23 mouse cellular contexts compared by ENCODE assay signal in the genomic region with DNA sequence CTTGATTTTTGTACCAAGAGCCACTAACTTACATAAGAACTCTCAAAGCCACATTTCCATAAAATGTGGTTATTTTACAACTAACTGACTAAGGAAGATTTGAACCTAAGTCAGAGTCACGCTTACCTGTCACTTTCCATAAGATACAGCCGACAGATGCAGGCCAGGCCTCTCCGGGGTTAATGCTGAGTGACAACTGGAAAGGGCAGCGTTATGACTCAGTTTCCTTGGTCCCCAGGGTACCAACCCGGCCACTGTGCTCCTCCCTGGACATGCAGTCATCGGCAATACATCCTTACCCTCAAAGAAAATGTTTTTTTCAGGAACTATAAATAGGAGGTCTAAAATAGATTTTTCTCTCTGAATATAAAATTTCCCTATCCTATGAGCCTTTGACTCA.
DNase-seq lines count a peak whose midpoint lies in the region; ATAC-seq and TF ChIP-seq lines count a peak whose summit lies in the region.
"Had no signal": no experiment of that assay in that cellular context is flagged by ENCODE, and none has a peak within 500 bp of the region (broad histone marks: within the 10 kb centered on the region; RNA-seq: fewer than 3 reads in every experiment).

No protein-coding gene starts in this region.

- no peak overlapping the region for H3K4me2 ChIP-seq in midbrain, embryonic 11.5 days
- H3K4me2 ChIP-seq in midbrain, postnatal 0 days (ENCODE audit: low read depth, low read length, poor library complexity, severe bottlenecking): no peak overlapping the region
- peak overlapping the region; percentile 33 for H3K4me2 ChIP-seq in myocyte (ENCODE audit: low read depth)
- no peak overlapping the region for H3K4me2 ChIP-seq in forebrain, embryonic 15.5 days (replicated peaks)
- H3K4me2 ChIP-seq: embryonic facial prominence, embryonic 12.5 days; forebrain, embryonic 13.5 days had no signal

- no peak overlapping the region for H3K4me3 ChIP-seq in gastrocnemius, adult 2 months
- H3K4me3 ChIP-seq in midbrain, embryonic 11.5 days (ENCODE audit: low read depth, low read length): no peak overlapping the region
- H3K4me3 ChIP-seq in midbrain, postnatal 0 days (ENCODE audit: low read depth, low read length): no peak overlapping the region
- H3K4me3 ChIP-seq in C2C12 (ENCODE audit: insufficient read depth, poor library complexity, severe bottlenecking) (no peak overlapping the region), myocyte (no peak overlapping the region)
- no peak overlapping the region for H3K4me3 ChIP-seq in forebrain, embryonic 15.5 days
- H3K4me3 ChIP-seq: embryonic facial prominence, embryonic 10.5 days; embryonic facial prominence, embryonic 12.5 days; forebrain, embryonic 13.5 days had no signal

- H3ac ChIP-seq in C2C12 (ENCODE audit: control insufficient read depth, insufficient read length, low read depth) (no peak overlapping the region), myocyte (ENCODE audit: control insufficient read depth, insufficient read length) (no peak overlapping the region)

- no peak for TF ChIP-seq POLR2A in myocyte (IDR thresholded peaks at IDR 0.05; ENCODE audit: insufficient read length, low read depth)

- no peaks in the 10 kb centered on the region for H3K27me3 ChIP-seq in midbrain, embryonic 11.5 days (ENCODE audit: control insufficient read depth, insufficient read depth, low read length)
- H3K27me3 ChIP-seq in midbrain, postnatal 0 days (ENCODE audit: insufficient read depth, low read length): no peaks in the 10 kb centered on the region
- H3K27me3 ChIP-seq in C2C12 (ENCODE audit: control insufficient read depth, insufficient read depth, insufficient read length): no peaks in the 10 kb centered on the region
- no peaks in the 10 kb centered on the region for H3K27me3 ChIP-seq in myocyte (ENCODE audit: control insufficient read depth, insufficient read depth, insufficient read length)
- no peaks in the 10 kb centered on the region for H3K27me3 ChIP-seq in forebrain, embryonic 15.5 days
- H3K27me3 ChIP-seq: embryonic facial prominence, embryonic 12.5 days; forebrain, embryonic 13.5 days; Patski had no signal

- no peaks in the 10 kb centered on the region for H3K79me2 ChIP-seq in C2C12 (ENCODE audit: control insufficient read depth, insufficient read depth)
- H3K79me2 ChIP-seq in myocyte (ENCODE audit: control insufficient read depth, insufficient read depth): no peaks in the 10 kb centered on the region

- H3K9ac ChIP-seq in midbrain, embryonic 11.5 days (ENCODE audit: low read length): no peak overlapping the region
- no peak overlapping the region for H3K9ac ChIP-seq in midbrain, postnatal 0 days (replicated peaks; ENCODE audit: low read length, poor library complexity, severe bottlenecking)
- no peak overlapping the region for H3K9ac ChIP-seq in forebrain, embryonic 15.5 days (replicated peaks)
- H3K9ac ChIP-seq: embryonic facial prominence, embryonic 12.5 days; forebrain, embryonic 13.5 days had no signal

- TF ChIP-seq CTCF in gastrocnemius, adult 2 months (IDR thresholded peaks at IDR 0.05): no peak
- TF ChIP-seq CTCF in midbrain, postnatal 0 days (IDR thresholded peaks at IDR 0.05): no peak
- TF ChIP-seq CTCF in C2C12 (IDR thresholded peaks at IDR 0.05; ENCODE audit: control insufficient read depth, insufficient read depth, insufficient read length): no peak

- no peaks in the 10 kb centered on the region for H3K9me3 ChIP-seq in midbrain, embryonic 11.5 days (ENCODE audit: control insufficient read depth, low read length)
- H3K9me3 ChIP-seq in midbrain, postnatal 0 days (ENCODE audit: low read length): no peaks in the 10 kb centered on the region
- H3K9me3 ChIP-seq in forebrain, embryonic 15.5 days: no peaks in the 10 kb centered on the region
- H3K9me3 ChIP-seq: embryonic facial prominence, embryonic 10.5 days; embryonic facial prominence, embryonic 12.5 days; forebrain, embryonic 13.5 days had no signal

- no peaks in the 10 kb centered on the region for H3K36me3 ChIP-seq in midbrain, embryonic 11.5 days (ENCODE audit: control insufficient read depth, insufficient read depth, low read length)
- no peaks in the 10 kb centered on the region for H3K36me3 ChIP-seq in midbrain, postnatal 0 days (ENCODE audit: insufficient read depth, low read length)
- H3K36me3 ChIP-seq in C2C12 (ENCODE audit: control insufficient read depth, insufficient read depth) (no peaks in the 10 kb centered on the region), myocyte (ENCODE audit: control insufficient read depth, insufficient read depth) (no peaks in the 10 kb centered on the region)
- H3K36me3 ChIP-seq in forebrain, embryonic 15.5 days: no peaks in the 10 kb centered on the region
- H3K36me3 ChIP-seq: embryonic facial prominence, embryonic 10.5 days; embryonic facial prominence, embryonic 12.5 days had no signal

- peaks cover 21% of the 10 kb centered on the region for H3K4me1 ChIP-seq in midbrain, embryonic 11.5 days (ENCODE audit: control insufficient read depth, insufficient read depth, low read length)
- no peaks in the 10 kb centered on the region for H3K4me1 ChIP-seq in midbrain, postnatal 0 days (ENCODE audit: insufficient read depth, low read length)
- peaks cover 30% of the 10 kb centered on the region for H3K4me1 ChIP-seq in forebrain, embryonic 15.5 days

- no peak for ATAC-seq in midbrain, embryonic 11.5 days (ENCODE audit: low FRiP score)
- no peak for ATAC-seq in midbrain, postnatal 0 days (ENCODE audit: low FRiP score)
- ATAC-seq in forebrain, embryonic 15.5 days (replicated peaks): no peak
- ATAC-seq: activated CD4-positive, CD25-positive, alpha-beta regulatory T cell, adult 4 months; forebrain, embryonic 13.5 days; forebrain, embryonic 16.5 days; Patski had no signal

- H3K27ac ChIP-seq in gastrocnemius, adult 2 months: peak overlapping the region; percentile 76
- H3K27ac ChIP-seq in midbrain, embryonic 11.5 days (ENCODE audit: low read depth, low read length): no peak overlapping the region
- H3K27ac ChIP-seq in midbrain, postnatal 0 days (ENCODE audit: low read depth, low read length): no peak overlapping the region
- no peak overlapping the region for H3K27ac ChIP-seq in forebrain, embryonic 15.5 days (replicated peaks)
- H3K27ac ChIP-seq: embryonic facial prominence, embryonic 12.5 days; forebrain, embryonic 13.5 days had no signal

- H3K79me3 ChIP-seq in C2C12 (ENCODE audit: low read depth): no peaks in the 10 kb centered on the region

- WGBS in midbrain, embryonic 11.5 days: 50% methylated on average over 6 of the region's 6 CpGs
- 41% methylated on average over 6 of the region's 6 CpGs for WGBS in midbrain, postnatal 0 days
- 84% methylated on average over 6 of the region's 6 CpGs for WGBS in forebrain, embryonic 15.5 days

- intact Hi-C loops in gastrocnemius, adult 2 months (cut with DNase I): no loop called here

- DNase-seq in gastrocnemius, adult 2 months: no peak
- DNase-seq in gastrocnemius, postnatal 25 days: no peak
- DNase-seq in midbrain, embryonic 11.5 days (ENCODE audit: low spot score, missing footprints): peak; percentile 82
- no peak for DNase-seq in midbrain, postnatal 0 days (ENCODE audit: low spot score)
- no peak for DNase-seq in urinary bladder, adult 18-20 months (ENCODE audit: low spot score in 2 of 2)
- DNase-seq: adrenal gland, adult 8-10 months; adrenal gland, postnatal 14 days; adrenal gland, postnatal 36 days; B cell, adult 2 months; cerebellum, adult 11-12 months; cerebellum, adult 2 months; cerebellum, adult 9-10 months; cerebellum, postnatal 10 days; cerebellum, postnatal 25 days had no signal

TF ChIP-seq in C2C12, 6 proteins besides CTCF, POLR2A, EP300 and RAD21:
- TF ChIP-seq CEBPB (IDR thresholded peaks at IDR 0.05; ENCODE audit: low read depth) (no peak), MYOD1 (IDR thresholded peaks at IDR 0.05; ENCODE audit: control insufficient read depth, insufficient read length, low read depth) (peak; percentile 100), MYOG (IDR thresholded peaks at IDR 0.05; ENCODE audit: control insufficient read depth, extremely low read depth, insufficient read length) (no peak), MAX (IDR thresholded peaks at IDR 0.05) (no peak), USF1 (IDR thresholded peaks at IDR 0.05; ENCODE audit: low read depth) (no peak), FOSL1 (IDR thresholded peaks at IDR 0.05; ENCODE audit: insufficient read depth, low read length, poor library complexity, severe bottlenecking) (peak; percentile 70)

TF ChIP-seq in myocyte, 11 proteins besides CTCF, POLR2A, EP300 and RAD21:
- TF ChIP-seq MYOG (IDR thresholded peaks at IDR 0.05; ENCODE audit: control insufficient read depth in 1 of 3, insufficient read depth in 1 of 3, insufficient read length in 2 of 3, low read depth in 2 of 3) (peak in 1 of 3 experiments; percentile 33), TCF12 (IDR thresholded peaks at IDR 0.05; ENCODE audit: insufficient read depth, poor library complexity, severe bottlenecking) (peak; percentile 34), POLR2AphosphoS2 (IDR thresholded peaks at IDR 0.05; ENCODE audit: insufficient read length, low read depth) (no peak), MAX (IDR thresholded peaks at IDR 0.05; ENCODE audit: low read depth) (no peak), MYOD1 (IDR thresholded peaks at IDR 0.05; ENCODE audit: control insufficient read depth in 1 of 3, insufficient read length in 2 of 3, low read depth in 2 of 3) (peak; percentile 43 to 96 (median 94))
TF ChIP-seq in myocyte: peak in this region for 3.
